Mouse (Mus musculus) layer of hippocampus, postnatal 25 days (tissue): Measurements from ENCODE around the gene Clcnka. TPM values are rescaled to one million over a fixed set of nuclear protein-coding genes. Genes with fewer than 3 reads are reported as not detected.

Experiments used
- DNase-seq, 2 experiments: peaks; one replicate each; pipeline ENCODE4 v3.0.0; 2022; ENCODE audit warnings: mixed read lengths in 2 of 2, low spot score in 1 of 2; ENCODE audit errors: extremely low spot score in 1 of 2
- total RNA-seq, 2 experiments: library from RNA; stranded (reverse); gene quantifications; 2 replicates each; pipeline ENCODE4 v1.2.3; 2021

Gene Clcnka
- total RNA-seq, 2 experiments from 2014 or later, result 0.23 TPM; not detected in 1

GRCm38 (mm10) chr4:141423288-141423687 lies 24.8 kb upstream of the Clcnka start:
- DNase-seq, result no peak

- no peak for DNase-seq
Observed at GRCm38 (mm10) chr4:141422841-141423240, 24.3 kb upstream of the Clcnka start.

GRCm38 (mm10) chr4:141421423-141421822 lies 22.9 kb upstream of the Clcnka start:
- DNase-seq, result no peak

- DNase-seq, result no peak
Observed at GRCm38 (mm10) chr4:141420886-141421285, 22.4 kb upstream of the Clcnka start.

GRCm38 (mm10) chr4:141420192-141420829 lies 21.8 kb upstream of the Clcnka start, which contains the start of gene Hspb7:
Hspb7 (plus strand) TSS chr4:141420779.
- no peak for DNase-seq

GRCm38 (mm10) chr4:141419398-141420191 lies 21.1 kb upstream of the Clcnka start:
- no peak for DNase-seq

- no peak for DNase-seq
Observed at GRCm38 (mm10) chr4:141415924-141416323, 17.4 kb upstream of the Clcnka start, which contains the start of gene Clcnkb. Clcnkb (minus strand) TSS chr4:141416014.

GRCm38 (mm10) chr4:141411430-141411992 lies 13.0 kb upstream of the Clcnka start:
- DNase-seq, result no peak

GRCm38 (mm10) chr4:141408577-141408976 lies 10.1 kb upstream of the Clcnka start:
- no peak for DNase-seq

- peak in 1 of 2 experiments; percentile 37 for DNase-seq
Observed at GRCm38 (mm10) chr4:141406516-141407299, 8.2 kb upstream of the Clcnka start.

GRCm38 (mm10) chr4:141405314-141405622 lies 6.7 kb upstream of the Clcnka start:
- no peak for DNase-seq

GRCm38 (mm10) chr4:141404518-141405313 lies 6.2 kb upstream of the Clcnka start:
- peak; percentile 90 to 98 for DNase-seq

GRCm38 (mm10) chr4:141400171-141400570 lies 1.6 kb upstream of the Clcnka start:
- no peak for DNase-seq

GRCm38 (mm10) chr4:141397861-141398260 lies 663 bp downstream of the Clcnka start:
- no peak for DNase-seq

GRCm38 (mm10) chr4:141394751-141395150 lies 3.8 kb downstream of the Clcnka start:
- DNase-seq, result no peak

- no peak for DNase-seq
Observed at GRCm38 (mm10) chr4:141391293-141391692, 7.2 kb downstream of the Clcnka start.

GRCm38 (mm10) chr4:141389366-141390150 lies 9.0 kb downstream of the Clcnka start:
- DNase-seq, result no peak

- DNase-seq, result no peak
Observed at GRCm38 (mm10) chr4:141387933-141388332, 10.6 kb downstream of the Clcnka start.

GRCm38 (mm10) chr4:141387093-141387784 lies 11.3 kb downstream of the Clcnka start:
- peak; percentile 58 to 86 for DNase-seq
